Mouse (Mus musculus): ENCODE data around the gene Apol10b.
"Not testable (repeated sequence)": the region's sequence is repeated elsewhere in the genome, so short reads cannot be mapped to it uniquely, and the experiment has no call there.

- not testable (repeated sequence) for TF ChIP-seq EP300 (IDR thresholded peaks at IDR 0.05; ENCODE audit: insufficient read depth, low read depth, low read length); CTCF (IDR thresholded peaks at IDR 0.05; ENCODE audit: low read depth, low read length)
Measured at GRCm38 (mm10) chr15:77629822-77630221, 33.9 kb upstream of the Apol10b start.

Data from ES-Bruce4 (cell line).